Mouse (Mus musculus): ENCODE results near the gene Bhlhe40. TPM values are rescaled to one million over a fixed set of nuclear protein-coding genes. Genes with fewer than 3 reads are reported as not detected.
A peak's percentile ranks its signal among the peaks of the same experiment; 100 is the strongest.

The Bhlhe40 gene
- polyA plus RNA-seq, 1 experiment from 2014 or later: 78.9 TPM

GRCm38 (mm10) chr6:108700638-108701343 is 40.4 kb downstream of the Bhlhe40 start:
- no peak for TF ChIP-seq CTCF (IDR thresholded peaks at IDR 0.05; ENCODE audit: low read depth)

DNA sequence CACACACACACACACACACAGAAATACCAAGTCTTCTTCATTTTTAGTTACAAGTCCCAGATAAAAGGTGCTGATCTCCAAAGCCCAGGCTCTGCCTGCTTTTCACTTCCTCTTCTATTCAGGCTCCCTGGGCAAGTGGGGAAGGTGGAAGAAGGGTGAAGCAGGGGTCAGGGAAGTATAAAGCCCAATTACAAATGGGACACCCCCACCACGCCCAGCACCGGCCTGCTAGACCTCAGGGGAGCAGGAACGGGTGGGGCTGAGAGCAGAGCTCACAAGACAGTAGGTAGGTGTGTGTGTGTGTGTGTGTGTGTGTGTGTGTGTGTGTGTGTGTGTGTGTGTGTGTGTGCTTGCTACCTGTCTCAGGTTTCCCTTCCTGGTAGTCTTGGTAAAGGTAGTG is 42.2 kb downstream of the Bhlhe40 start:
- ATAC-seq: no peak
- TF ChIP-seq CTCF (IDR thresholded peaks at IDR 0.05; ENCODE audit: low read depth): no peak
- H3K9ac ChIP-seq (ENCODE audit: low read depth, low read length): no peak overlapping the region
- no peak overlapping the region for H3K4me2 ChIP-seq (replicated peaks; ENCODE audit: low read depth)
- no peaks in the 10 kb centered on the region for H3K4me1 ChIP-seq (replicated peaks; ENCODE audit: control insufficient read depth, insufficient read depth, low read length)
- no peaks in the 10 kb centered on the region for H3K36me3 ChIP-seq (ENCODE audit: control insufficient read depth, insufficient read depth)
- H3K9me3 ChIP-seq (ENCODE audit: control insufficient read depth): no peaks in the 10 kb centered on the region
- WGBS: 35% methylated on average over 3 of the region's 3 CpGs
- H3K27me3 ChIP-seq (replicated peaks; ENCODE audit: control insufficient read depth, insufficient read depth, low read length): no peaks in the 10 kb centered on the region
- no peak overlapping the region for H3K4me3 ChIP-seq (ENCODE audit: low read depth, low read length)
- no peak overlapping the region for H3K27ac ChIP-seq (ENCODE audit: low read depth, low read length)

More at GRCm38 (mm10) chr6:108700638-108701343, 40.4 kb downstream of the Bhlhe40 start:
- no peaks in the 10 kb centered on the region for H3K4me1 ChIP-seq (replicated peaks; ENCODE audit: control insufficient read depth, insufficient read depth, low read length)
- H3K4me3 ChIP-seq (ENCODE audit: low read depth, low read length): no peak overlapping the region
- no peaks in the 10 kb centered on the region for H3K27me3 ChIP-seq (replicated peaks; ENCODE audit: control insufficient read depth, insufficient read depth, low read length)
- ATAC-seq: no peak
- H3K9me3 ChIP-seq (ENCODE audit: control insufficient read depth): no peaks in the 10 kb centered on the region
- no peaks in the 10 kb centered on the region for H3K36me3 ChIP-seq (ENCODE audit: control insufficient read depth, insufficient read depth)
- H3K9ac ChIP-seq (ENCODE audit: low read depth, low read length): no peak overlapping the region
- H3K4me2 ChIP-seq (replicated peaks; ENCODE audit: low read depth): no peak overlapping the region
- WGBS: 47% methylated on average over 17 of the region's 17 CpGs
- no peak overlapping the region for H3K27ac ChIP-seq (ENCODE audit: low read depth, low read length)

DNA sequence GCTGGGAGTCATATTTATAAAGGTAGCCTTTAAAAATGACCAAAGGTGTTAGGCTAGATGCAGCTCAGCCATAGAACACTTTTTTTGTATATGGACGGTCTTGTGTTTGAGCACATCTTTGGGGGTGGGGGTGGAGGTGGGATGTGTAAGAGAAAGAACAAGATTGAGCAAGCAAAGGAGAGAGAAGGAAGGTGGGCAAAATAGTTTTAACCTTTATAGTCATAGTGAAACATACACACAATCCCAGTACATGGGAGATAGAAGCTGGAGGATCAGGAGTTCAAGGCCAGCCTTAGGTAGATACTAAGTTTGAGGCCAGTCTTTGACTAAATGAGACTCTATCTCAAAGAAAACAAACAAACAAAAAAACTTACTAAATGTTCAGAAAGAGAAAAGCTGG is 42.7 kb downstream of the Bhlhe40 start:
- WGBS: 94% methylated on average over 1 of the region's 1 CpGs
- no peak for TF ChIP-seq CTCF (IDR thresholded peaks at IDR 0.05; ENCODE audit: low read depth)
- Histone ChIP-seq H3K9ac (ENCODE audit: low read depth, low read length) (no peak overlapping the region), H3K27me3 (replicated peaks; ENCODE audit: control insufficient read depth, insufficient read depth, low read length) (no peaks in the 10 kb centered on the region), H3K4me1 (replicated peaks; ENCODE audit: control insufficient read depth, insufficient read depth, low read length) (no peaks in the 10 kb centered on the region), H3K36me3 (ENCODE audit: control insufficient read depth, insufficient read depth) (no peaks in the 10 kb centered on the region), H3K9me3 (ENCODE audit: control insufficient read depth) (no peaks in the 10 kb centered on the region), H3K4me3 (ENCODE audit: low read depth, low read length) (no peak overlapping the region), H3K4me2 (replicated peaks; ENCODE audit: low read depth) (no peak overlapping the region), H3K27ac (ENCODE audit: low read depth, low read length) (no peak overlapping the region)
- no peak for ATAC-seq

DNA sequence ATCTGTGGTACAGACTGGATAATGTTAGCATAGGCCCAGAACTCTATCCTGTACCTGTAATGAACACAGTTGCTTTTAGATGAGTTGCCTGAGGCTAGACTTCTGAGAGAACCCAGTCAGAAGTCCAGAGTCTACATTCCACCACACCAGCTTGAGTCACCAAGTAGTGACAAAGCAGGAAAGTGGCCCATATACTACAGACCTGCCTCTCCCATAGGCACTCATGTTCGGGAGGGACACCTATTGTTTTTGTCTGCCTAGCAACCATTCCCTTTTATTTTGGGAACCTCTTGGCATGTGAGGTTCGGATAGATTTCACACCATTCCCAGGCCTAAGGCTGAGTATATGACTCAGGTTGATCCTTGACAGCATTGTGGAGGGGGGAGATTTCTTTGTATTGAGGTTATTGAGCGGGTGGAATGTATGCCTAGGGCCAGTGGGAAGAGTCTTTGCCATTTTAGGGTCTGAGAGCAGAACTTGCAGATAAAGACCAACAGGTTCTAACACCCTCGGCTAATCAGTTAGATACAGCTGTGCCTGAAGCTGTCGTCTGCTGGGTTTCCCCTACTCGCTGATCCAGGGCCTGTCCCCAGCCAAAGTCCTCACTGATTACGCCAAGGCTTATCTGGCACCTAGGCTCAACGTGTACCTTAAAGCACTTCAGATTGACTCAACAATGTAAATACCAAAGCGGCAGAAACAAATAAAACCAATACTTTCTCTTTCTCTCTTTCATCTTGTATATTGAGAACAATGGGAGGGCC is 44.1 kb downstream of the Bhlhe40 start:
- peak; percentile 96 for ATAC-seq
- no peak overlapping the region for H3K4me3 ChIP-seq (ENCODE audit: low read depth, low read length)
- TF ChIP-seq CTCF (IDR thresholded peaks at IDR 0.05; ENCODE audit: low read depth): no peak
- no peak overlapping the region for H3K9ac ChIP-seq (ENCODE audit: low read depth, low read length)
- H3K9me3 ChIP-seq (ENCODE audit: control insufficient read depth): no peaks in the 10 kb centered on the region
- no peaks in the 10 kb centered on the region for H3K36me3 ChIP-seq (ENCODE audit: control insufficient read depth, insufficient read depth)
- H3K4me1 ChIP-seq (replicated peaks; ENCODE audit: control insufficient read depth, insufficient read depth, low read length): 0 out of 2 replicates have a peak, but pooled peaks cover 2% of the 10 kb centered on the region
- WGBS: 35% methylated on average over 9 of the region's 9 CpGs
- no peaks in the 10 kb centered on the region for H3K27me3 ChIP-seq (replicated peaks; ENCODE audit: control insufficient read depth, insufficient read depth, low read length)
- H3K27ac ChIP-seq (ENCODE audit: low read depth, low read length): peak overlapping the region; percentile 82
- peak overlapping the region; percentile 46 for H3K4me2 ChIP-seq (replicated peaks; ENCODE audit: low read depth)

GRCm38 (mm10) chr6:108705957-108706356 is 45.5 kb downstream of the Bhlhe40 start:
- ATAC-seq: no peak
- Histone ChIP-seq H3K4me2 (replicated peaks; ENCODE audit: low read depth) (no peak overlapping the region), H3K4me3 (ENCODE audit: low read depth, low read length) (no peak overlapping the region), H3K27me3 (replicated peaks; ENCODE audit: control insufficient read depth, insufficient read depth, low read length) (no peaks in the 10 kb centered on the region), H3K4me1 (replicated peaks; ENCODE audit: control insufficient read depth, insufficient read depth, low read length) (0 out of 2 replicates have a peak, but pooled peaks cover 6% of the 10 kb centered on the region), H3K9me3 (ENCODE audit: control insufficient read depth) (no peaks in the 10 kb centered on the region), H3K36me3 (ENCODE audit: control insufficient read depth, insufficient read depth) (no peaks in the 10 kb centered on the region), H3K9ac (ENCODE audit: low read depth, low read length) (no peak overlapping the region), H3K27ac (ENCODE audit: low read depth, low read length) (no peak overlapping the region)
- WGBS: 76% methylated on average over 6 of the region's 6 CpGs
- TF ChIP-seq CTCF (IDR thresholded peaks at IDR 0.05; ENCODE audit: low read depth): no peak

DNA sequence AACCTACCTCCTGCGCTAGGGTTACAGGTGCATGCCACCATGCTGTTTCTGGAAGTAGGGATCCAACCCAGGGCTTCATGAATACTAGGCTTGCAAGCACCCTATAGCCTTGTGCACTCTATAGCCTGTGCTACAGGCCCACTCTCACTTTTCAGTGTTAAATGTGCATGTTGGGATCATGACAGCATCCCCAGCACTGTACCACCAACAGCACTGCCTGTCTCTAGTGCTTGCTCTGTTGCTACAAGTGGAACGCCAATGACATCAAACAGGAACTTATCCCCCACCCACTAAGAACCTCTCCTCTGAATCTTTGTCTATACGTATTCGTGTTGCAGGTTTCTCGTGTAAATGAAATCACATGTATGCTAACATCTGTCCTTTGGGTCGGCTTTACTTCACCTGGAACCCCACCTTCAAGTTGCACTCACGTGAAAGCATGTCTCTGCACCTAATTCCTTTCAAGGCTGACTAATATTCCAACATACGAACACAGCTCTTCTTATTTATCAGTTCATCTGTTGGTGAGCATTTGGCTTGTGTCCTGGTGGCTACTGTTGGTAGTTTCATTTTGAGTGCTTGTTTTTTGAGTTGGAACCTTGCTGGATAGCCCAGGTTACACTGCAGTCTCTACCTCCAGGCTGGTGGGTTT is 46.7 kb downstream of the Bhlhe40 start:
- Histone ChIP-seq H3K9me3 (ENCODE audit: control insufficient read depth) (no peaks in the 10 kb centered on the region), H3K36me3 (ENCODE audit: control insufficient read depth, insufficient read depth) (no peaks in the 10 kb centered on the region), H3K4me2 (replicated peaks; ENCODE audit: low read depth) (no peak overlapping the region), H3K27me3 (replicated peaks; ENCODE audit: control insufficient read depth, insufficient read depth, low read length) (no peaks in the 10 kb centered on the region), H3K27ac (ENCODE audit: low read depth, low read length) (no peak overlapping the region), H3K4me1 (replicated peaks; ENCODE audit: control insufficient read depth, insufficient read depth, low read length) (0 out of 2 replicates have a peak, but pooled peaks cover 6% of the 10 kb centered on the region), H3K9ac (ENCODE audit: low read depth, low read length) (no peak overlapping the region), H3K4me3 (ENCODE audit: low read depth, low read length) (no peak overlapping the region)
- TF ChIP-seq CTCF (IDR thresholded peaks at IDR 0.05; ENCODE audit: low read depth): no peak
- ATAC-seq: no peak
- 92% methylated on average over 8 of the region's 8 CpGs for WGBS
